Mouse (Mus musculus): ENCODE measurements around the gene Elp5. TPM values are rescaled to one million over a fixed set of nuclear protein-coding genes. Genes with fewer than 3 reads are reported as not detected.

Elp5 gene
- polyA plus RNA-seq (2015; fragmentation: Nextera tagmentation; extraction: Ambion mirVana), result 124 and 128 TPM in 2 replicates

DNA sequence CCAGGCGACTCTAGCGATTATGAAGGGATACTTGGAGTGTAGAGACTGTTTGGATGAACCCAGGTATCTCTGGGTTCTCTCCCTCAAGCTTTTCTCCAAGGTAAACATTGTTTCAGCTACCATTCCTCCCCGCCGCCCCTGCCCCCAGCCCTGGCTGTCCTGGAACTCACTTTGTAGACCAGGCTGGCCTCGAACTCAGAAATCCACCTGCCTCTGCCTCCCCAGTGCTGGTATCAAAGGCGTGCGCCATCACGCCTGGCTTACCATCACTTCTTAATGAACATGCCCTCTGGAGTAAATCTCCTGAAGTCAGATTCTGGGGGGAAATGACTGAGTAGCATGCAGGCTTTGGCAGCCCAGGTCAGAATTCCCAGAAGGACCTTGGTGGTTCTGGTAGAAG is at the start of gene Elp5:
Gene Elp5, minus strand, starts transcription at position 293 of the 400 bp plus-strand sequence.
- WGBS, result 42% methylated on average over 8 of the region's 8 CpGs

GRCm38 (mm10) chr11:70031321-70031670 is 49.0 kb upstream of the Elp5 start:
- Histone ChIP-seq H3K36me3 (ENCODE audit: insufficient read depth, low read length) (peaks cover 24% of the 10 kb centered on the region), H3K4me2 (replicated peaks; ENCODE audit: low read depth, low read length) (no peak overlapping the region)

More for the DNA sequence above, at the start of gene Elp5:
- Histone ChIP-seq H3K27ac (ENCODE audit: low read length) (peak within 1 kb of the TSS; percentile 99), H3K9me3 (ENCODE audit: low read length) (no peaks in the 10 kb centered on the region), H3K36me3 (ENCODE audit: insufficient read depth, low read length) (peaks cover 38% of the 10 kb centered on the region), H3K9ac (replicated peaks; ENCODE audit: low read length) (peak within 1 kb of the TSS; percentile 99), H3K4me2 (replicated peaks; ENCODE audit: low read depth, low read length) (peak within 1 kb of the TSS; percentile 86), H3K27me3 (ENCODE audit: insufficient read depth, low read length) (no peaks in the 10 kb centered on the region), H3K4me3 (ENCODE audit: low read length) (peak within 1 kb of the TSS; percentile 100), H3K4me1 (ENCODE audit: insufficient read depth, low read length) (peaks cover 28% of the 10 kb centered on the region)
- no peak for ATAC-seq (ENCODE audit: low FRiP score, low TSS enrichment)

GRCm38 (mm10) chr11:70030651-70031320 is 48.5 kb upstream of the Elp5 start:
- no peak overlapping the region for H3K4me3 ChIP-seq (ENCODE audit: low read length)
- H3K9ac ChIP-seq (replicated peaks; ENCODE audit: low read length), result no peak overlapping the region

More at GRCm38 (mm10) chr11:70031321-70031670, 49.0 kb upstream of the Elp5 start:
- 98% methylated on average over 11 of the region's 11 CpGs for WGBS
- H3K4me3 ChIP-seq (ENCODE audit: low read length), result no peak overlapping the region
- no peak overlapping the region for H3K27ac ChIP-seq (ENCODE audit: low read length)
- no peaks in the 10 kb centered on the region for H3K27me3 ChIP-seq (ENCODE audit: insufficient read depth, low read length)
- ATAC-seq (ENCODE audit: low FRiP score, low TSS enrichment), result no peak
- no peaks in the 10 kb centered on the region for H3K9me3 ChIP-seq (ENCODE audit: low read length)
- peaks cover 38% of the 10 kb centered on the region for H3K4me1 ChIP-seq (ENCODE audit: insufficient read depth, low read length)
- H3K9ac ChIP-seq (replicated peaks; ENCODE audit: low read length), result no peak overlapping the region

DNA sequence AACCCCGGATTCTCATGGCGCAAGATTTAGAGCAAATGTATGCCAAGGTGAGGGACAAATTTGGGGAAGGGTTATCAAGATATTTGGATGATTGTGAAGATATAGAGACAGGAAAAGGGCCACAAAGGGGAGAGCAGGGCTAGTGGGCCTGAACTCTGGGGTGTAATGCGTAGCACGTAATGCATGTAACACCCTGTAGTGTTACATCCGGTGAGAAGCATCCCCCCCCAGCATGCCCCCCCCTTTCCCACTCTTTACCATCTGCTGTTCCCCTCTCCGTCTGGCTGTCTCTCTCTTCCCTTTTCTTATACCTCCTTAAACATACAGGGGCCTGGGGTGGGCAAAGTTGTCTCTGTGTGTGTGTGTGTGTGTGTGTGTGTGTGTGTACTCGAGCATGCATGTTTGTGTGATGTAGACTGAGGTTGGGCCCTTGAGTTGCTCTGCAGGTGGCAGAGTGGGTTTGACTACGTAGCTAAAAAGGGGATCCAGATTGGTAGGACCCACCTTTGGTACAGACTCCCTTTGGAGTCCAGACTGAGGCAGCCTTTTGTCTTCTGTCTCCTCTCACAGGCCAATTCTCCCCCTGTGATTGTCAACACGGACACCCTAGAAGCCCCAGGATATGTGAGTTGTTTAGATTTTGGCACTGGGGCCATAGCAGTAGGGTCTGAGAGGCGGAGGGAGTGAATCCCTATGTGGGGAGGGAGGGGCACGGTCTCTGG is 47.7 kb upstream of the Elp5 start:
- Histone ChIP-seq H3K4me3 (ENCODE audit: low read length) (peak overlapping the region; percentile 30; the same call in 1 of the 2 replicates), H3K27ac (ENCODE audit: low read length) (no peak overlapping the region), H3K4me2 (replicated peaks; ENCODE audit: low read depth, low read length) (peak overlapping the region; percentile 61), H3K36me3 (ENCODE audit: insufficient read depth, low read length) (peaks cover 24% of the 10 kb centered on the region), H3K9ac (replicated peaks; ENCODE audit: low read length) (no peak overlapping the region), H3K9me3 (ENCODE audit: low read length) (no peaks in the 10 kb centered on the region), H3K27me3 (ENCODE audit: insufficient read depth, low read length) (no peaks in the 10 kb centered on the region), H3K4me1 (ENCODE audit: insufficient read depth, low read length) (peaks cover 46% of the 10 kb centered on the region)
- ATAC-seq (ENCODE audit: low FRiP score, low TSS enrichment), result 0 out of 2 replicates have a peak, but pooled peaks have one; percentile 12
- WGBS, result 40% methylated on average over 11 of the region's 11 CpGs

More at GRCm38 (mm10) chr11:70030651-70031320, 48.5 kb upstream of the Elp5 start:
- no peak for ATAC-seq (ENCODE audit: low FRiP score, low TSS enrichment)
- Histone ChIP-seq H3K4me2 (replicated peaks; ENCODE audit: low read depth, low read length) (no peak overlapping the region), H3K9me3 (ENCODE audit: low read length) (no peaks in the 10 kb centered on the region), H3K4me1 (ENCODE audit: insufficient read depth, low read length) (peaks cover 43% of the 10 kb centered on the region), H3K36me3 (ENCODE audit: insufficient read depth, low read length) (peaks cover 24% of the 10 kb centered on the region), H3K27me3 (ENCODE audit: insufficient read depth, low read length) (no peaks in the 10 kb centered on the region), H3K27ac (ENCODE audit: low read length) (no peak overlapping the region)
- WGBS, result 93% methylated on average over 28 of the region's 28 CpGs

- ATAC-seq (ENCODE audit: low FRiP score, low TSS enrichment), result peak; percentile 68
- Histone ChIP-seq H3K36me3 (ENCODE audit: insufficient read depth, low read length) (peaks cover 24% of the 10 kb centered on the region), H3K4me1 (ENCODE audit: insufficient read depth, low read length) (peaks cover 47% of the 10 kb centered on the region), H3K27me3 (ENCODE audit: insufficient read depth, low read length) (no peaks in the 10 kb centered on the region), H3K9ac (replicated peaks; ENCODE audit: low read length) (peak overlapping the region; percentile 19; the same call in 1 of the 2 replicates), H3K27ac (ENCODE audit: low read length) (peak overlapping the region; percentile 76), H3K4me3 (ENCODE audit: low read length) (peak overlapping the region; percentile 30), H3K9me3 (ENCODE audit: low read length) (no peaks in the 10 kb centered on the region), H3K4me2 (replicated peaks; ENCODE audit: low read depth, low read length) (peak overlapping the region; percentile 61)
- WGBS, result under 1% methylated on average over 20 of the region's 20 CpGs
Measured at GRCm38 (mm10) chr11:70029130-70029801, 46.9 kb upstream of the Elp5 start.

DNA sequence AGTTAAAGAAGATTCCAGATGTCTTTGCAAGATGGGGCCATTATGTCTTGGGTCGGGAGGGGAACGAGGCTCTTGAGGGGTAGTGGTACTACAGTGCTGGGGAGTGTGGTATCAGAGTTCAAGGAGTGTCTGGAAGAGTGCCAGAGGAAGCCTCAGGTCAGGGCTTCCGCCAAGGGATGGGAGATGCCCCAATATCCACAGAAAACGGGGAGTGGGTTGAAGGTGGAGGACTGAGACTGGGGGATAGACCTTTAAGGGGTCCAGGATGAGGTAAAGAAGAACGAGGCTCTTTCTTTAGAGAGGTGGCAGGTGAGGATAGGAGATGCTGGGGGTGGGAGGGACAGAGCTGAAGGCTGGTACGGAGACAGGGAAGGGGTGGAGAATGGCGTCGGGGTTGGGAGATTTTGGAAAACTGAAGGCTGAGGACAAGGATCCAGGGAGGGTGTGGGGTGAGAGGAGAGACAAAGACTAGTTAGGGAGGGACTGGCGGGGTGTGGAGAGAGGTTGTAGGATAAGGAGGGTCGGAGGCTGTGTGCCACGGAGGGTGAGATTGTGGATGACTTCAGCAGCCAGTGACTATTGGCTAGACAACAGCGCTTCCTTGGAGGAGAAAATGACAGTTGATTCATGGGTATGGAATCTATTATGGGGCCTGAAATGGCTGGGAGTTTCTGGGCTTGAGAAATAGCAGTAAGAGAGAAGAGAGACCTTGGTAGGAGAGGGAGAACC is 46.2 kb upstream of the Elp5 start:
- H3K36me3 ChIP-seq (ENCODE audit: insufficient read depth, low read length), result peaks cover 24% of the 10 kb centered on the region
- H3K27me3 ChIP-seq (ENCODE audit: insufficient read depth, low read length), result no peaks in the 10 kb centered on the region
- peaks cover 53% of the 10 kb centered on the region for H3K4me1 ChIP-seq (ENCODE audit: insufficient read depth, low read length)
- H3K4me3 ChIP-seq (ENCODE audit: low read length), result peak overlapping the region; percentile 30
- 0 out of 2 replicates have a peak, but pooled peaks have one; percentile 20 for ATAC-seq (ENCODE audit: low FRiP score, low TSS enrichment)
- peak overlapping the region; percentile 76 for H3K27ac ChIP-seq (ENCODE audit: low read length)
- H3K4me2 ChIP-seq (replicated peaks; ENCODE audit: low read depth, low read length), result peak overlapping the region; percentile 61
- H3K9ac ChIP-seq (replicated peaks; ENCODE audit: low read length), result peak overlapping the region; percentile 37
- WGBS, result 17% methylated on average over 12 of the region's 12 CpGs
- no peaks in the 10 kb centered on the region for H3K9me3 ChIP-seq (ENCODE audit: low read length)

DNA sequence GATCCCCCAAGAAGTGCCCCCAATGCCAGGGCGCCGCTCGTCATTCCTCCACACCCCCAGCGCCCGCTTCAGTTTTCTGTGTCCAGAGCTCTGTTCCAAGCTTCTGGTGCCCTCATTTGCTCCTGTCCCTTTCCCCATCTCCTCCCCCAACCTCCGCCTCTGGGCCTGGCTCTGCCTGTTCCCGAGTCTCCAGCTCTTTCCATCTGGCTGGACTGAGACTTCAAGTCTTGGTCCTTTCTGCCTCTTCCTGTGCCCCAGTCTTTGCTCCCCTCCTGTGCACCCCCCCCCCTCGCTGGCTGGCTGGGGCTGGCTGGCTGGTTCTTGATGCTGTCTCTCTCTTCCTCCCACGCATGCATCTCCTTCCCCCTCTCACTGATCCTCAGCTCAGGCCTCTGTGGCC is 45.1 kb upstream of the Elp5 start:
- H3K27me3 ChIP-seq (ENCODE audit: insufficient read depth, low read length), result no peaks in the 10 kb centered on the region
- no peaks in the 10 kb centered on the region for H3K9me3 ChIP-seq (ENCODE audit: low read length)
- peak overlapping the region; percentile 61 for H3K4me2 ChIP-seq (replicated peaks; ENCODE audit: low read depth, low read length)
- no peak for ATAC-seq (ENCODE audit: low FRiP score, low TSS enrichment)
- H3K27ac ChIP-seq (ENCODE audit: low read length), result peak overlapping the region; percentile 16; the same call in 1 of the 2 replicates
- peaks cover 58% of the 10 kb centered on the region for H3K4me1 ChIP-seq (ENCODE audit: insufficient read depth, low read length)
- H3K4me3 ChIP-seq (ENCODE audit: low read length), result peak overlapping the region; percentile 40
- H3K36me3 ChIP-seq (ENCODE audit: insufficient read depth, low read length), result peaks cover 17% of the 10 kb centered on the region
- H3K9ac ChIP-seq (replicated peaks; ENCODE audit: low read length), result peak overlapping the region; percentile 39
- WGBS, result 23% methylated on average over 9 of the region's 9 CpGs

DNA sequence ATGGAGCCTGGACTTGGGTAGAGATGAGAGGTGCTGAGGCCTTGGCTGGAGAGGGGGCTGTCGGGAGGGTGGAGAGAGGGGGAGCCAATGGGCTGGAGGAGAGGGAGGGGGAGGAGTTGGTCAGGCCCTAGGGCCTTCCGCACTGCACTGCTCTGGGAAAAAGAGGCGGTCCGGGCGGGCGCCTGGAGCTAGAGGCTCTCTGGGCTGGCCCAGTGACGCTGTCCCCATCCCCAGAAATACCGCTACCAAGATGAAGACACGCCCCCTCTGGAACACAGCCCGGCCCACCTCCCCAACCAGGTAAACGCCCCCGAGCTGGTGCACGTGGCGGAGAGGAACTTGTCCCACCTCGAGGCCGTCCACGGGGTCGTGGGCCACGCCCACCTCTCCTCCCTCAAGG is 44.4 kb upstream of the Elp5 start:
- H3K4me3 ChIP-seq (ENCODE audit: low read length), result peak overlapping the region; percentile 40
- ATAC-seq (ENCODE audit: low FRiP score, low TSS enrichment), result peak; percentile 76
- peaks cover 10% of the 10 kb centered on the region for H3K36me3 ChIP-seq (ENCODE audit: insufficient read depth, low read length)
- H3K4me1 ChIP-seq (ENCODE audit: insufficient read depth, low read length), result peaks cover 58% of the 10 kb centered on the region
- 0% methylated on average over 18 of the region's 19 CpGs for WGBS
- H3K9ac ChIP-seq (replicated peaks; ENCODE audit: low read length), result peak overlapping the region; percentile 50; the same call in 1 of the 2 replicates
- H3K9me3 ChIP-seq (ENCODE audit: low read length), result no peaks in the 10 kb centered on the region
- no peak overlapping the region for H3K27ac ChIP-seq (ENCODE audit: low read length)
- peak overlapping the region; percentile 61 for H3K4me2 ChIP-seq (replicated peaks; ENCODE audit: low read depth, low read length)
- no peaks in the 10 kb centered on the region for H3K27me3 ChIP-seq (ENCODE audit: insufficient read depth, low read length)

DNA sequence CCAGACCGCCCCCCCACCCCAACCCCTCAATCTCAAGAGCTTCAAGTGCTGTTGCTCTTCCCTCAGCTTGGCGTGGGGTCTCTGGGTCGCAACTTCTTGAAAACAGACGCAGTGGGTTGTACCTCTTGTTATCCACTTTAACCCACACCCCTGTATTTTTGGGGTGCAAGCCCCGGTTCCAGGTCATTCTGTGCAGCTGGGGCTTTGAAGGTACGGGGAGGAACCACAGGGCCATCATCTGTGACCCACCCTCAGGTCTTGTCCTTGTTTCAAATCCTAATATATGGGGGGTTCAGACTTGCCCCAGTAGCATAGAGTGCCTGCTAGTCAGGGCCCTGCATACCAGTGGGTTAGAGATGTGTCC is 41.8 kb upstream of the Elp5 start:
- Histone ChIP-seq H3K4me2 (replicated peaks; ENCODE audit: low read depth, low read length) (peak overlapping the region; percentile 61), H3K4me3 (ENCODE audit: low read length) (peak overlapping the region; percentile 36), H3K9me3 (ENCODE audit: low read length) (no peaks in the 10 kb centered on the region), H3K27me3 (ENCODE audit: insufficient read depth, low read length) (no peaks in the 10 kb centered on the region), H3K9ac (replicated peaks; ENCODE audit: low read length) (peak overlapping the region; percentile 55), H3K27ac (ENCODE audit: low read length) (no peak overlapping the region), H3K36me3 (ENCODE audit: insufficient read depth, low read length) (no peaks in the 10 kb centered on the region), H3K4me1 (ENCODE audit: insufficient read depth, low read length) (peaks cover 63% of the 10 kb centered on the region)
- 19% methylated on average over 5 of the region's 6 CpGs for WGBS
- ATAC-seq (ENCODE audit: low FRiP score, low TSS enrichment), result no peak
